Mouse (Mus musculus) kidney, postnatal 0 days (tissue): Measurements from ENCODE around the gene Pola2. TPM values are rescaled to one million over a fixed set of nuclear protein-coding genes. Genes with fewer than 3 reads are reported as not detected.

ENCODE experiments used
- ATAC-seq: fragments of 200-750 bp; cut with Nextera tagmentation; replicated peaks from 2 replicates; pipeline ENCODE4 v1.8.0; 2017; ENCODE audit warnings: low read depth, moderate number of reproducible peaks, moderate TSS enrichment, moderate library complexity; ENCODE audit not compliant: low FRiP score
- DNase-seq: peaks from one replicate; pipeline ENCODE4 v3.0.0-alpha.2; 2016; ENCODE audit warnings: low spot score
- H3K27ac ChIP-seq: fragments of 300-500 bp; sonication (generic); 2 replicates; pipeline ENCODE4 v1.5.1; 2014; ENCODE audit warnings: mild to moderate bottlenecking
- H3K27me3 ChIP-seq: fragments of 300-500 bp; sonication (generic); 2 replicates; pipeline ENCODE4 v1.6.1; 2014; ENCODE audit warnings: low read length, mixed read lengths; ENCODE audit not compliant: insufficient read depth
- H3K36me3 ChIP-seq: fragments of 300-500 bp; sonication (generic); 2 replicates; pipeline ENCODE4 v1.6.1; 2014; ENCODE audit warnings: low read length, mixed read lengths; ENCODE audit not compliant: insufficient read depth
- H3K4me1 ChIP-seq: fragments of 300-500 bp; sonication (generic); replicated peaks from 2 replicates; pipeline ENCODE4 v1.6.1; 2014; ENCODE audit warnings: antibody characterized with exemption, low read length, mixed read lengths; ENCODE audit not compliant: insufficient read depth
- H3K4me2 ChIP-seq: fragments of 300-500 bp; sonication (generic); 2 replicates; pipeline ENCODE4 v1.6.1; 2014; ENCODE audit warnings: mild to moderate bottlenecking, low read length, moderate library complexity, mixed read lengths
- H3K4me3 ChIP-seq: fragments of 300-500 bp; sonication (generic); replicated peaks from 2 replicates; pipeline ENCODE4 v1.5.1; 2014; ENCODE audit warnings: low read depth, low read length
- H3K9ac ChIP-seq: fragments of 300-500 bp; sonication (generic); 2 replicates; pipeline ENCODE4 v1.6.1; 2014; ENCODE audit warnings: low read depth, low read length
- H3K9me3 ChIP-seq: fragments of 300-500 bp; sonication (generic); replicated peaks from 2 replicates; pipeline ENCODE4 v1.6.1; 2016; ENCODE audit warnings: low read length, inconsistent platforms, mixed read lengths
- CTCF ChIP-seq: IDR thresholded peaks from 2 replicates; pipeline ENCODE4 v1.5.1; 2016; ENCODE audit warnings: antibody characterized with exemption, low read depth, mild to moderate bottlenecking, moderate library complexity
- WGBS: fragments of 180-500 bp; shearing (Covaris S2); extraction: QIAGEN DNeasy Blood & Tissue Kit; methylation state at CpG from one replicate; pipeline ENCODE4 v1.1.7; 2014; 5-methylcytosine and 5-hydroxymethylcytosine counted together
- polyA plus RNA-seq: library from polyadenylated mRNA; unstranded; fragments of >200 nt; fragmentation: Nextera tagmentation; extraction: Ambion mirVana; gene quantifications from 2 replicates; pipeline ENCODE4 v1.2.1, GENCODE M21; 2015

Pola2 gene
- polyA plus RNA-seq, 1 experiment from 2014 or later = 39.8 TPM

GRCm38 (mm10) chr19:5998180-5998579 lies 34.2 kb upstream of the Pola2 start:
- H3K9ac ChIP-seq = no peak overlapping the region
- no peak for DNase-seq
- H3K27ac ChIP-seq = no peak overlapping the region
- no peaks in the 10 kb centered on the region for H3K4me1 ChIP-seq
- TF ChIP-seq CTCF = 0 out of 2 replicates have a peak, but pooled peaks have one; percentile 7
- no peak overlapping the region for H3K4me3 ChIP-seq
- no peak for ATAC-seq
- H3K36me3 ChIP-seq = 0 out of 2 replicates have a peak, but pooled peaks cover 2% of the 10 kb centered on the region
- no peaks in the 10 kb centered on the region for H3K9me3 ChIP-seq
- 90% methylated on average over 3 of the region's 3 CpGs for WGBS
- no peaks in the 10 kb centered on the region for H3K27me3 ChIP-seq
- no peak overlapping the region for H3K4me2 ChIP-seq

GRCm38 (mm10) chr19:5994711-5995110 lies 30.7 kb upstream of the Pola2 start:
- H3K9ac ChIP-seq = no peak overlapping the region
- TF ChIP-seq CTCF = no peak
- no peak for ATAC-seq
- no peaks in the 10 kb centered on the region for H3K4me1 ChIP-seq
- DNase-seq = no peak
- WGBS = 53% methylated on average over 14 of the region's 14 CpGs
- no peaks in the 10 kb centered on the region for H3K27me3 ChIP-seq
- H3K9me3 ChIP-seq = no peaks in the 10 kb centered on the region
- H3K4me3 ChIP-seq = no peak overlapping the region
- no peak overlapping the region for H3K4me2 ChIP-seq
- no peak overlapping the region for H3K27ac ChIP-seq
- 0 out of 2 replicates have a peak, but pooled peaks cover 2% of the 10 kb centered on the region for H3K36me3 ChIP-seq

- H3K27ac ChIP-seq = no peak overlapping the region
- 0 out of 2 replicates have a peak, but pooled peaks cover 2% of the 10 kb centered on the region for H3K36me3 ChIP-seq
- no peak for ATAC-seq
- 81% methylated on average over 7 of the region's 7 CpGs for WGBS
- H3K9ac ChIP-seq = no peak overlapping the region
- H3K9me3 ChIP-seq = no peaks in the 10 kb centered on the region
- no peak for TF ChIP-seq CTCF
- H3K4me3 ChIP-seq = no peak overlapping the region
- no peaks in the 10 kb centered on the region for H3K27me3 ChIP-seq
- DNase-seq = no peak
- H3K4me2 ChIP-seq = no peak overlapping the region
- peaks cover 12% of the 10 kb centered on the region; the same call in 1 of the 2 replicates for H3K4me1 ChIP-seq
These were observed 28.0 kb upstream of the Pola2 start for GRCm38 (mm10) chr19:5992012-5992411.

DNA sequence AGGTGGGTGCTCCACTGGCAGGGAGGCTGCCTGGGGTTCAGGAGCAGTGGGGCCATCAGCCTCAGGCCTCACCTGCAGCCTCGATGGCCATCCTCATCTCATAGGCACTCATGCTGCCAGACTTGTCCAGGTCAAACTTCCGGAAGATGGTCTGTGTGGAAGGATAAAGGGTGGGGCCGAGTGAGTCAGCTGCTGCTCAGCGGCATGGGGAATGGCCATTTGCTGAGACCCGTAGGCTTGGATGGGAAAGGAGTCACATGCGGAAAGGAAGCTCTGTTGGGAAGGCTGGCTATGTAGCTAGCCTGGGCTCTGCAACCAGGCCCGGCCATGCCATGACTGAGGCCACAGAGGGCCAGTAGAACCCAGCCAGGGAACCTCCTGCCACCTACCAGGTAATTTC lies 27.5 kb upstream of the Pola2 start:
- no peak overlapping the region for H3K4me2 ChIP-seq
- 83% methylated on average over 7 of the region's 7 CpGs for WGBS
- H3K27ac ChIP-seq = no peak overlapping the region
- H3K4me1 ChIP-seq = peaks cover 12% of the 10 kb centered on the region; the same call in 1 of the 2 replicates
- H3K9me3 ChIP-seq = no peaks in the 10 kb centered on the region
- H3K4me3 ChIP-seq = no peak overlapping the region
- TF ChIP-seq CTCF = no peak
- ATAC-seq (no peak), DNase-seq (no peak)
- H3K9ac ChIP-seq = no peak overlapping the region
- H3K27me3 ChIP-seq = no peaks in the 10 kb centered on the region
- 0 out of 2 replicates have a peak, but pooled peaks cover 2% of the 10 kb centered on the region for H3K36me3 ChIP-seq

DNA sequence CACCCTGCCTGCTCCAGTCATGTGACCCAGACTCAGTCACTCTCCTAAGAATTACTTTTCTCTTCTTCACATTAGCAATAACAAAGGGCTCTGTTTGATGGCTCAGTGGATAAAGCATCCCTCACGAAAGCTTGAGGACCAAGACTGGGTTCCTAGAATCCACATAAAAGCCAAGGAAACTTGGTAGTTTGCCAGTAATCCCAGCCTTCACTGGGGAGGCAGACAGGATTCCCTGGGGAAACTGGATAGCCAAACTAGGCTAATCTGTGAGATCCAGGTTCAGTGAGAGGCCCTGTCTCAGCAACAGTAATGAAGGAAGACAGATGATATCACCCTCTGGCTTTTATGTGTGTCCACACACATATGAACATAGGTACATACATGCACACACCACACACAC lies 26.9 kb upstream of the Pola2 start:
- 57% methylated on average over 1 of the region's 1 CpGs for WGBS
- no peak for TF ChIP-seq CTCF
- H3K27me3 ChIP-seq = no peaks in the 10 kb centered on the region

GRCm38 (mm10) chr19:5990033-5990432 lies 26.0 kb upstream of the Pola2 start:
- no peaks in the 10 kb centered on the region for H3K9me3 ChIP-seq
- 77% methylated on average over 12 of the region's 12 CpGs for WGBS
- H3K4me2 ChIP-seq = no peak overlapping the region
- H3K4me3 ChIP-seq = no peak overlapping the region
- H3K9ac ChIP-seq = no peak overlapping the region
- no peak overlapping the region for H3K27ac ChIP-seq
- DNase-seq = no peak
- no peaks in the 10 kb centered on the region for H3K27me3 ChIP-seq
- no peak for TF ChIP-seq CTCF
- H3K36me3 ChIP-seq = no peaks in the 10 kb centered on the region
- ATAC-seq = no peak
- H3K4me1 ChIP-seq = peaks cover 12% of the 10 kb centered on the region; the same call in 1 of the 2 replicates

More for the DNA sequence above, 26.9 kb upstream of the Pola2 start:
- no peak for ATAC-seq
- H3K4me2 ChIP-seq = no peak overlapping the region
- H3K36me3 ChIP-seq = no peaks in the 10 kb centered on the region
- no peak overlapping the region for H3K9ac ChIP-seq
- no peak overlapping the region for H3K27ac ChIP-seq
- no peaks in the 10 kb centered on the region for H3K9me3 ChIP-seq
- H3K4me1 ChIP-seq = peaks cover 12% of the 10 kb centered on the region; the same call in 1 of the 2 replicates
- DNase-seq = no peak
- H3K4me3 ChIP-seq = no peak overlapping the region

- Histone ChIP-seq H3K27ac (no peak overlapping the region), H3K4me3 (no peak overlapping the region), H3K36me3 (no peaks in the 10 kb centered on the region), H3K9me3 (no peaks in the 10 kb centered on the region), H3K9ac (no peak overlapping the region), H3K27me3 (no peaks in the 10 kb centered on the region), H3K4me1 (peaks cover 12% of the 10 kb centered on the region; the same call in 1 of the 2 replicates), H3K4me2 (no peak overlapping the region)
- no peak for DNase-seq
- TF ChIP-seq CTCF = no peak
- ATAC-seq = no peak
- 51% methylated on average over 6 of the region's 6 CpGs for WGBS
These were observed 25.6 kb upstream of the Pola2 start for GRCm38 (mm10) chr19:5989585-5989984.
